Mouse (Mus musculus): ENCODE data around the gene Pln. TPM values are rescaled to one million over a fixed set of nuclear protein-coding genes. Genes with fewer than 3 reads are reported as not detected.

Gene Pln
- polyA plus RNA-seq, 1 experiment from 2014 or later = 1.2 TPM

DNA sequence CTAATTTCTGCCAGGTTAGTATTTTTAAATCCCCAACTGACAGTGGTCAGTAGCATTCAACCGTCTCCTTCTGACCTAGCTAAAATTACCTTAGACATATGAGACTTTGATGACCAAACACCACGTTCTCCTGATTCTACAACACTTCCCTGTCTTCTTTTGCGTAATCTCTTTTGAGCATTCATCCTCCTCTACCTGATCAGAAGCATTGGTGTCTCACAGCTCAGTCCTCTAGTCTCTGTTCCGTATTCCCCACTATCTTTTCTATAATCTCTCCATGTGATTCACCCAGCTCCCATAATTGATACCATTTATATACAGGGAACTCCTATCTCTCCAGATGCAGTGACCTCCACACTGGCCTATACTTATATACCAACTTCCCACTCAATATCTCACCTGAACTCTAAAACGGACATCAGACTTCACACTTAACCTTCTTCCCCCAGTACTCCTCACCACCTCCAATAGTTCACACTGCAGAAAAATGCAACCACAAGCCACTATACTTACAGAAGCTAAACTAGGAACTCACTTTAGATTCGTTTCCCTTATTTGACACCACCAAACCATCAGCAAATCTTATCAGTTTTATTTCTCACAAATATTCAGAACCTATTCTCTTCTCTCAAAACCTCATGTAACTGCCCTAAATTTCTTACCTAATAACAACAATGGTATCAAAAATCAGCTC lies 36.6 kb downstream of the Pln start:
- WGBS = 90% methylated on average over 6 of the region's 6 CpGs
- H3K9me3 ChIP-seq = no peaks in the 10 kb centered on the region
- H3K4me2 ChIP-seq = no peak overlapping the region
- ATAC-seq (ENCODE audit: low FRiP score, low read depth) = no peak
- no peak overlapping the region for H3K4me3 ChIP-seq
- H3K27ac ChIP-seq (replicated peaks) = no peak overlapping the region
- H3K4me1 ChIP-seq (replicated peaks) = peaks cover 19% of the 10 kb centered on the region
- H3K9ac ChIP-seq = no peak overlapping the region
- no peaks in the 10 kb centered on the region for H3K27me3 ChIP-seq
- no peaks in the 10 kb centered on the region; the same call in 1 of the 2 replicates for H3K36me3 ChIP-seq

DNA sequence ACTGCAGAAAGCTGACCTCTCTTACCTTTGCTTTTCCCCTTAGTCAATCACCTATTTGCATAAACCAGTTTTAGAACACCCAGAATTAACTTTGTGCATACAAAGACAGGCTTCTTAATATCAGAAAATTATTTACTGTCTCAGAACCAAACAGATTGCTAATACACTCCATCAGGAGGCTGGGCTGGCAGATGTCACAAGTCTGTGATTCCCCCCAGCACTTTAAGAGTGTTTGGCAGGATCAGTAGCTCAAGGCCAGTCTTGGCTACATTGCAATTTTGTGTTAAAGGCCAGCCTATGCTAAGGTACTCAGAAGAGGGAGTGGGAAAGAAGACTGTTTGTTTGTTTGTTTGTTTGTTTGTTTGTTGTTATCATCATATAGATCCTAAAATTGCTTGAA lies 39.6 kb downstream of the Pln start:
- Histone ChIP-seq H3K4me2 (peak overlapping the region; percentile 33), H3K4me1 (replicated peaks) (peaks cover 23% of the 10 kb centered on the region), H3K36me3 (no peaks in the 10 kb centered on the region), H3K27ac (replicated peaks) (no peak overlapping the region), H3K9ac (no peak overlapping the region), H3K4me3 (no peak overlapping the region), H3K9me3 (no peaks in the 10 kb centered on the region), H3K27me3 (no peaks in the 10 kb centered on the region)
- ATAC-seq (ENCODE audit: low FRiP score, low read depth) = no peak

DNA sequence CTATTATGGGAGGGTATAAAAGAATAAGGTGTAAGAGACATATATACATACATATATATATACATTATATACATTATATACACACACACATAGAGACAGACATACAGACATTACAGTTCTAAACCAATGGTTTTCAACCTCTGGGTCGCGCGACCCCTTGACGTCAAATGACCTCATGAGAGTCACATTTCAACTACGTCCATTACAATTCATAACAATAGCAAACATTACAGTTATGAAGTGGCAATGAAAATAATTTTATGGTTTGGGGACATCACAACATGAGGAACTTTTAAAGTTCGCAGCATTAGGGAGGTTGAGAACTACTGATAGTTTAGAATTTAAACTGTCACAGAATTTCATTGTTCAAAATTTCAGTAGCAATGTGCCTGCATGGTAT lies 40.8 kb downstream of the Pln start:
- Histone ChIP-seq H3K9ac (no peak overlapping the region; the same call in 1 of the 2 replicates), H3K4me1 (replicated peaks) (peaks cover 23% of the 10 kb centered on the region), H3K4me3 (peak overlapping the region; percentile 98), H3K27me3 (no peaks in the 10 kb centered on the region), H3K9me3 (no peaks in the 10 kb centered on the region), H3K27ac (replicated peaks) (no peak overlapping the region), H3K4me2 (peak overlapping the region; percentile 68), H3K36me3 (no peaks in the 10 kb centered on the region)
- no peak for ATAC-seq (ENCODE audit: low FRiP score, low read depth)
- 74% methylated on average over 6 of the region's 6 CpGs for WGBS

DNA sequence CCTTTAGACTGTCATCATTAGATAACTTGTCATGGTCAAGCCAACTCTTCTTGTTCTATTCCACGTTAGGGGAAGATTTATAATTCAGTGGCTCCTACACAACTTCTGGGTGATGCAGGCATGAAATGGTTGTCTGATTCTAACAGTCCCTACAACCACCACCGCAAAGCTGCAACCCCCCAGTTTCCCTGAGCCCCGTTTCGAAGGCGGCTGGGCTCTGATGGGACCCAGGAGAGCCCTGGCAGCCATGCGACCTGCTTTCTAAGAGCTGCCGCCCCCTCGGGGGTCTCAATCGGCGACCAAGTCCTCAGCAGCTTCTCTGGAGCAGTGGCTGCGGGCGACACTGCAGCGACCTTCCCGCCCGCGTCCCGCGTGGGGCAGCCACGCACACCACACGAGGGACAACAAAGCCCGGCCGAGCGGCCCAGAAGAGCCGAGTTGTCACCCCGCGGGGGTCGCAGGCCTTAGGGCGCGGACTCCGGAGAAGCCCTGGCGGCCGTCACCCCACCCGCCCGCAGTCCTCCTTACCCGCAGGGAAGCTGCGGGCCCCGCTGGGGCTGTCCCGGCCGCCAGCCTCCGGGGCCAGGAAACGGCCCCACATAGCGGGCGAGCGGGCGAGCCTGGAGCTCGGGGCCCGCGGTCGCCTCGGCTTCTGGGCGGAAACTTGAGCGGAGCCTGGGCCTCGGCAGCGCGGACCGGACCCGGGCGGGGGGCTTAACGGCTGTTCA lies 41.7 kb downstream of the Pln start:
- H3K27ac ChIP-seq (replicated peaks) = peak overlapping the region; percentile 97
- no peaks in the 10 kb centered on the region for H3K27me3 ChIP-seq
- peaks cover 23% of the 10 kb centered on the region for H3K4me1 ChIP-seq (replicated peaks)
- WGBS = 1% methylated on average over 47 of the region's 59 CpGs
- H3K9ac ChIP-seq = peak overlapping the region; percentile 97
- peak overlapping the region; percentile 98 for H3K4me3 ChIP-seq
- ATAC-seq (ENCODE audit: low FRiP score, low read depth) = no peak; the same call in 1 of the 2 replicates
- no peaks in the 10 kb centered on the region for H3K9me3 ChIP-seq
- H3K36me3 ChIP-seq = no peaks in the 10 kb centered on the region
- H3K4me2 ChIP-seq = peak overlapping the region; percentile 68

DNA sequence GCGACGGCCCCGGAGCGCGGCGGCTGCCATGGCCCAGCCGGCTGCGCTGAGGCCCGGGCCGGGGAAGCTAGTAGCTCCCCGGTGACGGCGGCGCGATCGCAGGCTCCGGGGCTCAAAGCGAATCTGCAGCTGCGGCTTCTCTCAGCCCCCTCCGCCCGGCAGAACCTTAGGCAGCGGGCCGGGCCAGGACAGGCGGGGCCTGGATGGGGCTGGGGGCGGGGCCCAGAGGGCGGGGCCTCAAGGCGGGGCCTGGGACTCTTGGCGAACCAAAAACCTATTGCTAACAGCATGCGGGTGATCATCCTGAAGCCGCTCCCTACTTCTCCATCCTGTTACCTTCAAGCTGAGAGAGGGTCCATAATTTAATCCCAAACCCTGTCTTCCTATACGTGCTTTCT lies 42.2 kb downstream of the Pln start, which contains the start of gene Cep85l:
Gene Cep85l, minus strand, starts transcription at position 239 of the 398 bp plus-strand sequence.
- no peaks in the 10 kb centered on the region for H3K9me3 ChIP-seq
- H3K9ac ChIP-seq = peak within 1 kb of the TSS; percentile 97
- no peaks in the 10 kb centered on the region for H3K27me3 ChIP-seq
- ATAC-seq (ENCODE audit: low FRiP score, low read depth) = peak; percentile 99
- peak within 1 kb of the TSS; percentile 97 for H3K27ac ChIP-seq (replicated peaks)
- peak within 1 kb of the TSS; percentile 98 for H3K4me3 ChIP-seq
- no peaks in the 10 kb centered on the region for H3K36me3 ChIP-seq
- WGBS = under 1% methylated on average over 31 of the region's 31 CpGs
- peaks cover 23% of the 10 kb centered on the region for H3K4me1 ChIP-seq (replicated peaks)
- peak within 1 kb of the TSS; percentile 68 for H3K4me2 ChIP-seq

DNA sequence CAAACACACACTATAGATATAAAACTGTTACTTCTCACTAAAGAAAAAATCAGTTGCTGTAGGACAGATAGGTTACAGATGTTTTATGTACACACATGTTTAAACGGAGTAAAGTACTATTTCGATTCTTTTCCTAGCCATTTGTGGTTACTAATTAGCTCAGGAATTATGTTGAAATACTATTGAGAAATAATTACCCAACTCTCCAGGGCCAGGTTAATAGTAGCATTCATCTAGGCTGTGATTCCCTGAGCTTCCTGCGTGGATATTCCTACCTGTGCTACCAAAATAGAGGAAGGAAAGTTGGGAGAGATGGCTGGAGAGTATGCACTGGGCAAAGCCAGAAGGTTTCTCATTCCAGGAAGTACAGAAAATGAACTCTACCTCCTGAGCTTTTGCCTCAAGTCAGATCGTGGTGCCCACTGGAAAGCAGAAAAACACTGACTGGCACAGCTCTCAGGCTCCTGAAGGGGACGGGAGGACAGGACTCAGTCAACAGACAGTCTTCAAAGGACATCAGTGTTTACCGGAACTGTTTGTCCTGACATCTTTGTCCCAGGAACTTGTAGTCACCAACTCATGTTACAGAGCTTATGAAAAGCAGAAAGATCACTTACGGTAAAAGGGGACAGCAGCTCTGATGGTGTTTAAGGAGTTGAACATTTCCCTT lies 45.4 kb downstream of the Pln start:
- no peaks in the 10 kb centered on the region for H3K9me3 ChIP-seq
- peaks cover 15% of the 10 kb centered on the region for H3K4me1 ChIP-seq (replicated peaks)
- no peaks in the 10 kb centered on the region for H3K27me3 ChIP-seq
- no peak for ATAC-seq (ENCODE audit: low FRiP score, low read depth)
- WGBS = 74% methylated on average over 7 of the region's 7 CpGs
- no peak overlapping the region for H3K4me2 ChIP-seq
- H3K9ac ChIP-seq = no peak overlapping the region
- no peaks in the 10 kb centered on the region for H3K36me3 ChIP-seq
- no peak overlapping the region for H3K4me3 ChIP-seq
- H3K27ac ChIP-seq (replicated peaks) = no peak overlapping the region

DNA sequence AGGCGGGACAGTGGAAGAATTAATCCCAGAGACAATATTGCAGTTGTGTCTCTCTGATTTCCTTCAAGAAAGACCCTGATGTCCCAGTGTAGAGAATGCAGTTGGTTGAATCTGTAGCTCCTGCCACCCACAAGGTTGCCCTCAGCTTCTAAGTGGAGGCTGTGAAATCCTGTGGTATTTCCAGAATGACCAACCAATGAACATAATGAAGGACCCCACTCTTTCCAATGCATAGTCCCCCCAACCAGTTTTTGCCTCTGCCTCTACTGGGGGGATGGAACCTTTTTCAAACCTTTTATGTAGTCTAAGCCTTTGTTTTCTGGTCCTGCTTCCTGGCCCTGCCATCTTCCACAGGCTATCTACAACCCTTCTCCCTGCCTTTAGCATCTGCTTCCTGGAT lies 47.4 kb downstream of the Pln start:
- no peak overlapping the region for H3K4me3 ChIP-seq
- no peak overlapping the region for H3K4me2 ChIP-seq
- no peak for ATAC-seq (ENCODE audit: low FRiP score, low read depth)
- H3K27ac ChIP-seq (replicated peaks) = no peak overlapping the region
- H3K27me3 ChIP-seq = no peaks in the 10 kb centered on the region
- no peak overlapping the region for H3K9ac ChIP-seq
- 89% methylated on average over 1 of the region's 1 CpGs for WGBS
- no peaks in the 10 kb centered on the region for H3K36me3 ChIP-seq
- H3K4me1 ChIP-seq (replicated peaks) = peaks cover 4% of the 10 kb centered on the region
- H3K9me3 ChIP-seq = no peaks in the 10 kb centered on the region

DNA sequence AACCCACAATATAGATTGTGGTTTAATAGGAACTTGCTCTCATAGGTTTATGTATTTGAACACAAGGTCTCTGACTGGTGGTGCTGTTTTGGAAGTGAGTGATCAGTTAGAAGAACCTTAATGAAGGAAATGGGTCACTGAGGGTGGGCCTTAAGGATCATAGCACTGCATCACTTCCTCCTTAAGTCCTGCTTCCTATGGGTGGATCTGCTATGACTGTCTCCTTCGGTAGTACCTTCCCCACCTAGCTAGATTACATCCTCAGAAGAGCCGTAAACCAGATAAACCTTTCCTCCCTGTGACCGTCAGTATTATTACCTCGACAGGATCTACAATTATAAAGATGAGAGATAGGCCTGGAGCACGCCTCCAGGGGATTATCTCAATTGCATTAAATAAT lies 48.0 kb downstream of the Pln start:
- H3K4me1 ChIP-seq (replicated peaks) = peaks cover under 1% of the 10 kb centered on the region
- 81% methylated on average over 5 of the region's 5 CpGs for WGBS
- no peaks in the 10 kb centered on the region for H3K36me3 ChIP-seq
- no peak overlapping the region for H3K27ac ChIP-seq (replicated peaks)
- H3K4me2 ChIP-seq = no peak overlapping the region
- ATAC-seq (ENCODE audit: low FRiP score, low read depth) = no peak
- no peaks in the 10 kb centered on the region for H3K9me3 ChIP-seq
- H3K9ac ChIP-seq = no peak overlapping the region
- no peaks in the 10 kb centered on the region for H3K27me3 ChIP-seq
- no peak overlapping the region for H3K4me3 ChIP-seq

DNA sequence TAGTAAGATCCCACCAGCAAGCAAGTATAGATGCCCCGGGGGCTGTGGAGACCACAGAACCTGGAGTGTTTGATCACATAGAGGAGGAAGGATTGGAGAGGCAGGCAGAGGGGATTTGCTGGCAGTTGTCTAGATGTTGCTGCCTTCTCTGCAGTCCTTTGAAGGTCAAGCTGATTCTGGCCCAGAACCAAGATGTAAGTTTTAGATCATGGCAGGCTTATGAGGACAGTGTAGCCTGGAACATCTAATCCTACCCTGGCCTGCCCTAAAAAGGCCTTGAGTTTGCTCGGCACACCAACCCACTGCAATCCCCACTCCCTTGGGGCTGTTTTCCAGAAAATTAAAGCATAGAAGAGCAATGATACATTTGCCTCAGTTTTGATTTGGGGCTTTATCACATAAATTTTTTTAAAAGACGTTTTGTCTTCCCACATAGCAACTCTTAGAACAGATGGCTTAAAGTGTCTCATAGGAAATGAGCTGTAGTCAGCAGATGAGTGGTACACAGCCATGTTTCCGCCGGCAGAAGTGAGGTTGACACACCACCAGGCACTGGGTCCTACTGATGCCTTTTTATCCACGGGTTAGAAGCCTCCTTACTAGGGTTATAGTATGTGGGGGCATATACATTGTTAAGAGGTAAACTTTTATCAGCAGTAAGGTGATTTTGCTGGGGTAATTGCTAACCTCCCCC lies 50.9 kb downstream of the Pln start:
- Histone ChIP-seq H3K4me1 (replicated peaks) (no peaks in the 10 kb centered on the region), H3K9me3 (no peaks in the 10 kb centered on the region), H3K4me3 (no peak overlapping the region), H3K27ac (replicated peaks) (no peak overlapping the region), H3K4me2 (no peak overlapping the region), H3K27me3 (no peaks in the 10 kb centered on the region), H3K9ac (no peak overlapping the region), H3K36me3 (no peaks in the 10 kb centered on the region)
- no peak for ATAC-seq (ENCODE audit: low FRiP score, low read depth)
- 69% methylated on average over 6 of the region's 6 CpGs for WGBS

DNA sequence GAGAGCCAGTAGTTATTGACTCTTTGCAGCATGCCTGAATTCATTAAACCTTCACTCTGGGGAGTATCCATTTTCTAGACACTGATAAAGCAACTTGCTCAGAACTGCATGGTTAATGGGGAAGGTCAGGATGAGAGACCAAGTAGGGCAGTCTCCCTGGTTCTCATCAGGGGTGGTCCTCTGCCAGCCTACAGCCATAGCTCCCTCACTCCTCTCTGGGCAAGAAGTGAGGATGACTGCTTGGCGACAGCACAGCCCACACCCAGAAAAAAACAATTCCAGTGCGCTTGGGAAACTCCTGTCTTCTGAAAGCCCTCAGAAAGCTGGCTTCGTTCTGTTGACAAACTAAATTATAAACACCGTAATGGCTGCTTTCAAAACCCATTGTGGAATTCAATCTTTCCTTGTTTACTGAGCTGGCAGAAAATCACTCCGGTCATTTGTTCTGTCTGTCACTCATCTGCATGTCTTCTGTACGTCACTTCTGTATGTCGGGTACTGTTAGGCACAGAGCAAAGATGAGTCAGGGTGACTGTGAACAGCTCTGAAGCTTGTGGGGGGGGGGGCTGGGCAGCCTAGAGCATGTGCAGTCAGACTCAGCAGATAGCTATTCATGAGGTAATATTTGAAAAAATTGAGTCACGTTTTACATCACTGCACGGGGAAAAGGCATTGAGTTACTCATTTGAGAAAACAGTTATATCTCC lies 57.6 kb downstream of the Pln start:
- WGBS = 68% methylated on average over 9 of the region's 9 CpGs

More for the DNA sequence above, 57.6 kb downstream of the Pln start:
- no peak for ATAC-seq (ENCODE audit: low FRiP score, low read depth)
- no peak overlapping the region for H3K27ac ChIP-seq (replicated peaks)
- no peak overlapping the region for H3K4me2 ChIP-seq
- no peak overlapping the region for H3K9ac ChIP-seq
- H3K4me1 ChIP-seq (replicated peaks) = peaks cover 8% of the 10 kb centered on the region
- H3K36me3 ChIP-seq = no peaks in the 10 kb centered on the region
- H3K27me3 ChIP-seq = no peaks in the 10 kb centered on the region
- H3K4me3 ChIP-seq = no peak overlapping the region
- no peaks in the 10 kb centered on the region for H3K9me3 ChIP-seq
